Mouse (Mus musculus) stomach, postnatal 0 days (tissue): ENCODE results near the gene Rreb1. TPM values are rescaled to one million over a fixed set of nuclear protein-coding genes. Genes with fewer than 3 reads are reported as not detected.

ENCODE experiments used
- ATAC-seq: fragments of 200-750 bp; cut with Nextera tagmentation; 2 replicates; pipeline ENCODE4 v1.8.0; 2017; ENCODE audit not compliant: low FRiP score, low TSS enrichment
- DNase-seq: peaks from one replicate; pipeline ENCODE4 v3.0.0-alpha.2; 2016; ENCODE audit warnings: low spot score
- H3K27ac ChIP-seq: fragments of 300-500 bp; sonication (generic); replicated peaks from 2 replicates; pipeline ENCODE4 v1.5.1; 2014; ENCODE audit warnings: mild to moderate bottlenecking, control low read depth
- H3K27me3 ChIP-seq: fragments of 300-500 bp; sonication (generic); 2 replicates; pipeline ENCODE4 v1.6.1; 2014; ENCODE audit warnings: low read length; ENCODE audit not compliant: control insufficient read depth, insufficient read depth
- H3K36me3 ChIP-seq: fragments of 300-500 bp; sonication (generic); 2 replicates; pipeline ENCODE4 v1.6.1; 2014; ENCODE audit warnings: low read length, mixed read lengths; ENCODE audit not compliant: control insufficient read depth, insufficient read depth
- H3K4me1 ChIP-seq: fragments of 300-500 bp; sonication (generic); replicated peaks from 2 replicates; pipeline ENCODE4 v1.6.1; 2014; ENCODE audit warnings: antibody characterized with exemption; ENCODE audit not compliant: control insufficient read depth, insufficient read depth
- H3K4me2 ChIP-seq: fragments of 300-500 bp; sonication (generic); replicated peaks from 2 replicates; pipeline ENCODE4 v1.6.1; 2014; ENCODE audit warnings: low read depth, mild to moderate bottlenecking, control low read depth, moderate library complexity
- H3K4me3 ChIP-seq: fragments of 300-500 bp; sonication (generic); 2 replicates; pipeline ENCODE4 v1.5.1; 2014; ENCODE audit warnings: low read depth, low read length, control low read depth
- H3K9ac ChIP-seq: fragments of 300-500 bp; sonication (generic); 2 replicates; pipeline ENCODE4 v1.6.1; 2014; ENCODE audit warnings: mild to moderate bottlenecking, low read length, control low read depth, mixed read lengths
- H3K9me3 ChIP-seq: fragments of 300-500 bp; sonication (generic); 2 replicates; pipeline ENCODE4 v1.6.1; 2016; ENCODE audit warnings: low read length; ENCODE audit not compliant: control insufficient read depth
- CTCF ChIP-seq: IDR thresholded peaks from 2 replicates; pipeline ENCODE4 v1.5.1; 2016; ENCODE audit warnings: antibody characterized with exemption, low read depth, mild to moderate bottlenecking, moderate library complexity
- EP300 ChIP-seq: optimal IDR thresholded peaks from 2 replicates; pipeline ENCODE3; 2016; ENCODE audit warnings: antibody characterized with exemption
- WGBS: fragments of 180-500 bp; shearing (Covaris S2); extraction: QIAGEN DNeasy Blood & Tissue Kit; methylation state at CpG from one replicate; pipeline ENCODE4 v1.1.7; 2014; 5-methylcytosine and 5-hydroxymethylcytosine counted together
- polyA plus RNA-seq: library from polyadenylated mRNA; unstranded; fragments of >200 nt; fragmentation: Nextera tagmentation; extraction: Ambion mirVana; gene quantifications from 2 replicates; pipeline ENCODE4 v1.2.1, GENCODE M21; 2015

Rreb1 gene
- polyA plus RNA-seq, 1 experiment from 2014 or later = 6.0 TPM

DNA sequence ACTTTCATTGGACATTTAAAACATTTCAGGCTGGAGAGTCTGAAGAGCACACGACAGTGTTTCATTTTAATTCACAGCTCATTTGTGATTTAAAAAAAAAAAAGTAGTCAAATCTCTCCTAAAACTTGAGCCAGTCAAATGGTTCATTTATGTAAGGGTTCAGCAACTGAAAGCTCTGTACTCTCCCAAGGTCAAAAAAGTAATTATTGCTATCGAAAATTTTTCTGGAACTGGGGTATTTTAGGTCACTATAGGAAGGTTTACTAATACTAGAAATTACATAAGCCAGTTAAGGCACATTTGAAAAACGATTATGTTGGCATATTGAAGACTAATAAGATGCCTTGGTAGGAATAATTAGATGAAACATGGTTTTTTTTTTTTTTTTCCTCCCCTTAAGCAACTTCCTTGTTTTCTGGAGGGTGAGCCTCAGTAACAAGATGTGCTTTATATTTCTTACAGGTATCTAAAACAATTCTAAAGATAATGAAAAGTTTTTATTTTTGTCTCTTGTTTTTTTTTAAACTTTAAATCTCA is 77.1 kb downstream of the Rreb1 start:
- Histone ChIP-seq H3K9ac (no peak overlapping the region), H3K4me3 (no peak overlapping the region), H3K36me3 (no peaks in the 10 kb centered on the region), H3K27me3 (no peaks in the 10 kb centered on the region), H3K4me2 (no peak overlapping the region), H3K4me1 (peaks cover 13% of the 10 kb centered on the region), H3K9me3 (no peaks in the 10 kb centered on the region), H3K27ac (peak overlapping the region; percentile 92)
- ATAC-seq (no peak), DNase-seq (no peak)
- 40% methylated on average over 3 of the region's 3 CpGs for WGBS
- TF ChIP-seq CTCF = no peak
- no peak for TF ChIP-seq EP300

DNA sequence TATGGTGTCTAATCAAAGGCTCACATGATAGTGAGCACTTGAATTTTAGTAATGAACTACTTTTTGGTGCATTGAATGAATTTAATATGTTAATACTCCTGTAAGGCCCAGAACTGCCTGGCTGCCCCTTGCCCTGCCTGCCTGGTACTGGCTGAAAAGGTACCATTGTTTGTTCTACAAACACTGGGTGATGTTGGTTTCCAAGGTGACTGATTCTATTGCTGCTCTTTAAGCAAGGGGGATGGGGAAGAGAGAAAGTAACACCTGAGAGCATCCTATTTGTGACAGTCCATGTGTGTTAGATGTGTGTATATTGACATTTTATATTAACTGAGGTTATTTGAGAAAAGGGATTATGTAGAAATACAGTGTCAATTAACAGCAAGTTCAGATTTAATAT is 77.6 kb downstream of the Rreb1 start:
- Histone ChIP-seq H3K9ac (no peak overlapping the region), H3K36me3 (no peaks in the 10 kb centered on the region), H3K27me3 (no peaks in the 10 kb centered on the region), H3K9me3 (no peaks in the 10 kb centered on the region), H3K4me3 (no peak overlapping the region), H3K4me2 (no peak overlapping the region), H3K4me1 (peaks cover 13% of the 10 kb centered on the region), H3K27ac (no peak overlapping the region)
- no peak for ATAC-seq
- no peak for TF ChIP-seq CTCF
- no peak for TF ChIP-seq EP300
- DNase-seq = no peak

DNA sequence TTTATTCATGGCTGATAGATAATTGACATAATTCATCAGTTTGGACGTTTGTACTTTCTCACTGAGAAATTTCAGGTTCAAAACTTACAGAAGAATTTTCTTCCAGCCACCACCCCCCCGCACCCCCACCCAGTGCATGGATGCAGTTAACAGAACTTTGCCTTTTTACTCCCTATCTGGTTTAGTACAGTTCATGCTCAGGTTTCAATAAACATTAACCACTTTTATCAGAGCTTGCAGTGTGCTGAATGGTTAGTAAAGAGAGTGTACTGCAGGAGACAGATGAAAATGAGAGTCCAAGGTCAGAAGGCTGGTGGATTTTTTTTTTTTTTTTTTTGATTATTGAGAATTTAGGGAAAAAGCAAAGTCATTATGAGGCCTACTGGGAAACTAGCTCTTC is 78.3 kb downstream of the Rreb1 start:
- DNase-seq = no peak
- H3K4me3 ChIP-seq = no peak overlapping the region
- H3K4me2 ChIP-seq = no peak overlapping the region
- ATAC-seq = no peak
- 46% methylated on average over 2 of the region's 2 CpGs for WGBS
- TF ChIP-seq CTCF (no peak), EP300 (no peak)
- H3K9ac ChIP-seq = no peak overlapping the region
- no peak overlapping the region for H3K27ac ChIP-seq
- no peaks in the 10 kb centered on the region for H3K27me3 ChIP-seq
- no peaks in the 10 kb centered on the region for H3K9me3 ChIP-seq
- peaks cover 15% of the 10 kb centered on the region for H3K4me1 ChIP-seq
- no peaks in the 10 kb centered on the region for H3K36me3 ChIP-seq

DNA sequence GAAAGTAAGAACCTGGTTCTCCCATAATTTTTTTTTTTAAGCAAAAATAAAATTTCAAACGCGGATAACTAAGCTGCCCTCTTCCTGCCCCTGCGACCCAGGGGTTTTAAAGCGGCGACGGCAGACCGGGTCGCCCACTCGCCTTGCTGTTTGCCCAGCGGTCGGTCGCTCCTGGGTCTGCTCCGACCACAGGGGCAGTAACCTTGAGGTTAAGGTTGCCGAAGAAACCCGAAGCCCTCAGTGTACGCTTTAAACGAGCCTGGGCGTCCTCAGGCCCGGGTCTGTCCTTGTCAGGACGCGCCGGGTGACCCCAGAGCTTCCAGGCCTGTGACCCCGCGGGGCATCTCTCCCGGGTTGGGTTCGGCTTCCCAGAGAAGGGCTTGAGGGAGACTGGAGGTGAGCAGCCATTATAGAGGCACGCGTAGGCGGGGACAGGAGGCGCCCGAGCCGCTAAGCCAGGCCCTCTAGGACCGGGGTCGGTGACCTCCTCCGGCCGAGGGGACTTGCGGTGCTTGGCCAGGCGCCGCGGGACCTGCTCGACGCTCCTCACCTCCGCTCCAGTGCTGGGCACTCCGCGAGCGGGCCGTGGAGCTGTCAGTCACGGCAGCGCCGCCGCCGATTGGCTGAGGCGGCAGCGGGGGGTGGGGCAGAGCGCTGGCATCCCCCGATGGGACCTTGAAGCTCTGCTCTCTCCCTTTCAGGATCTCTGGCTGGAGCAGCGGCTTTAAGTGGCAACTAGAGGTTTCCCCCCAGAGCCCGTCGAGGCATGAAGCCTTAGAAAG is 79.3 kb downstream of the Rreb1 start:
- Histone ChIP-seq H3K4me1 (peaks cover 20% of the 10 kb centered on the region), H3K9me3 (no peaks in the 10 kb centered on the region), H3K36me3 (no peaks in the 10 kb centered on the region), H3K4me3 (peak overlapping the region; percentile 60), H3K27ac (peak overlapping the region; percentile 93), H3K27me3 (no peaks in the 10 kb centered on the region), H3K9ac (peak overlapping the region; percentile 80), H3K4me2 (peak overlapping the region; percentile 86)
- ATAC-seq (peak; percentile 88), DNase-seq (peak; percentile 95)
- TF ChIP-seq EP300 = no peak
- TF ChIP-seq CTCF = no peak
- WGBS = under 1% methylated on average over 59 of the region's 59 CpGs

DNA sequence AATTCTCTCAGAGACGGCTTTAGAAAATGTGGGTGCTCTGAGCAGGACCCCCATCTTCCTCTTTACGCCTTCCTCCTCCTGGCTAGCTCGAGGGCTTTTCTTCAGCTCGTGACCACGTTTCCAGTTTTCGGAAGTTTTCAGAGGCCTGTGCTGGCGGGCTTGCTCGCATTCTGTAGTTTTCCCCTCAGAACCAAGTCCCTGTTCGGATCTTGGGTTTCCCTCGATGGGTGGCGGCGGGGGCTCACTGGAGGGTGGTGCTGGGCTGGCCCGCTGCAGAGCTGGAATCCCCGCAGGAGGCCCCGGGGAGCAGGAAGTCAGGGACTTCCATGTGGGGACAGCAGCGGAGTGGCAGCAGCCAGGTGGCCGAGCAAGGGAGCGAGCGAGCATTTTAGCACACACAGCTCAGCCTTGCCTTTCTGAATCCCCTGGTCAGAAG is 79.9 kb downstream of the Rreb1 start:
- TF ChIP-seq CTCF = peak; percentile 19; the same call in 1 of the 2 replicates
- TF ChIP-seq EP300 = no peak
- 5% methylated on average over 19 of the region's 19 CpGs for WGBS

DNA sequence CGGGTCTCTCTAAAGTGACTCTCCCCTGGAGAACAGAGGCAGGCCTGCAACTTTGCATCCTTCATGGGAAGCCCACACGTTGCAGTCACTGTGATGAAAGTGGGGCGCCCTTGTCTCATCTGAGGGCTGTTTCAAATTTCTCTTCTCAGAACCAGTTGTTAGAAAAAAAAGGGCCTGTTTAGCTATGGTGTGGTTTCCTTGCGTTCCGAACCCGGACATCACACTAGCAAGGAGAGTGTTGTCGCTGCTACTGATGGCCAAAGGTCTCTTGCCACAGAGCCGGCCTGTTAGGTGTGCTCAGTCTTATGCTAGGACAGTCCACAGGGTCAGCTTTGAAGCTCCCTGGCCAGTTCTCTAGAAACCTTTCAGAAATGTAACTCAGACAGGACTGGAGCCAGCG is 80.3 kb downstream of the Rreb1 start:
- peak overlapping the region; percentile 80 for H3K9ac ChIP-seq
- peaks cover 20% of the 10 kb centered on the region for H3K4me1 ChIP-seq
- no peaks in the 10 kb centered on the region for H3K36me3 ChIP-seq
- peak overlapping the region; percentile 86 for H3K4me2 ChIP-seq
- peak overlapping the region; percentile 93 for H3K27ac ChIP-seq
- peak overlapping the region; percentile 60 for H3K4me3 ChIP-seq
- H3K9me3 ChIP-seq = no peaks in the 10 kb centered on the region
- DNase-seq (no peak), ATAC-seq (peak; percentile 27; the same call in 1 of the 2 replicates)
- TF ChIP-seq CTCF (no peak), EP300 (no peak)
- WGBS = 45% methylated on average over 9 of the region's 9 CpGs
- H3K27me3 ChIP-seq = no peaks in the 10 kb centered on the region

More for the DNA sequence above, 79.9 kb downstream of the Rreb1 start:
- no peaks in the 10 kb centered on the region for H3K9me3 ChIP-seq
- ATAC-seq (peak; percentile 47), DNase-seq (peak; percentile 58)
- peak overlapping the region; percentile 80 for H3K9ac ChIP-seq
- peak overlapping the region; percentile 93 for H3K27ac ChIP-seq
- no peaks in the 10 kb centered on the region for H3K36me3 ChIP-seq
- H3K4me2 ChIP-seq = peak overlapping the region; percentile 86
- no peaks in the 10 kb centered on the region for H3K27me3 ChIP-seq
- peaks cover 20% of the 10 kb centered on the region for H3K4me1 ChIP-seq
- peak overlapping the region; percentile 60 for H3K4me3 ChIP-seq
